Mouse (Mus musculus) heart, postnatal 4 days (tissue): ENCODE measurements around the gene Nr3c2. TPM values are rescaled to one million over a fixed set of nuclear protein-coding genes. Genes with fewer than 3 reads are reported as not detected.
A peak's percentile ranks its signal among the peaks of the same experiment; 100 is the strongest.

Source experiments
- DNase-seq: peaks from one replicate; pipeline ENCODE4 v3.0.0; 2021
- total RNA-seq, 2 experiments: library from RNA; stranded (reverse); gene quantifications; 2 replicates each; pipeline ENCODE4 v1.2.3; 2021

Nr3c2 gene
- total RNA-seq, 2 experiments from 2014 or later, result 10.3 to 13.8 TPM

DNA sequence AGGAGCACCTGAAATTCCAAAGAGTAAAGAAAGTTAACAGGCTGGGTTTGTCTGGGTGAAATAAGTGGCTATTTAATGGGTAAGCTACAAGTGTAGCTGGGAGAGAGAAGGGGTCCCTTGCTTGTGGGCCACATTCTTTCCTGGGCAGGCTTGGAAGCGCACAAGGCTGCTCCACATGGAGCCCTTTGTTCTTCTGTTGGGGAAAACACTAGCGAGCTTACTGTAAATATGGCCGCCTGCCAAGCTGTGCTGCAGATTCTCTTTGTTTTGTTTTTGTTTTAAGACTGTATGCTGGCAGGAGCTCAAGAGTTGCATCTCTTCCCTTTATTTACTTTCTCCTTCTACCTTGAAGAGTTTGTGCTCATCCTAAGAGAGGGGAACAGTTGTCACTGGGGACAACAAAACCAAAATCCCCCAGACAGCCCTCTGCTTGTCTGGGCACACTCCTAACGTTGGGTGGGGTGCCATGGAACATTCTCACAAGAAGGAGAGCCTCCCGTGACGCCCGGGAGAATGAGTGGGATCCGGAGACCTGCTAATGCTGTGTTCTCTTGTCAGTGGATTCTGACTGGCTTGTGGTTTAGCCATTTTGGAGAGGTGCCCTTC, 73.8 kb downstream of the Nr3c2 start:
- peak; percentile 55 for DNase-seq

DNA sequence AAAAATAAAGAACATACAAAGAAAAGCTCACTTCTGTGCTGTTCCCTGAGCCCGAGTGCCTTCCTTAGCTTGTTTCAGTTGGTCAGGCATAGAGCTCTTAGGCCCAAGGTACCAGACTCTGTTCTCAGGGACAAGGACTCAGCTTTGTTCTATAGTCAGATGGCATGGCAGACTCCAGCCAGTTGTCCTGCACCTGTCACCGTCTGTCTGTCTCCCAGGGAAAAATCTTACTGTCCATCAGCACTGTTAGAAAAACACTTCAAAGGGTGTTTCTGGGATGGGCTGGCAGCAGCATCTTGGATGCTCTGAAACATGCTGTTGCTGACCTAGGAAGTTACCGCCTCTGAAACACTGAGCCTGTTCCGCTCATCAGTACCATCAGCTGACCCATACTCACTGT, 78.7 kb downstream of the Nr3c2 start:
- DNase-seq, result no peak

DNA sequence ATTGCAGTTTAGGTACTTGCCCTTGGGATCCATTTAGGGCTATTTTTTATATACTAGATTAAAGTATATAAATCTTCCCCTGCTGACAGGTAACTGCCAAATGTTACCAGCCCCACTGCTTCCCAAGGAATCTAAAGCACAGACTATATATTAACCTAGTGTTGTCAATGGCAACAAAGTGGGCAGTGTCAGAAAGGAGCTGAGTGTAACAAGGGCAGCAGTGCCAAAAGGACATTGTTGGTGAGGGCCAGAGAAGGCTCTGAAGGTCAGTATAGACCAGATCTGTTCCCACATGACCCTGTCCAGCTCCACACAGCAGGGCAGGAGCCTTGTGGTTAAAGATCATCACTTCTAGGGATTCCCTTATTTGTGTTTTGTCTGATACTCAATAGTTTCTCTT, 84.8 kb downstream of the Nr3c2 start:
- no peak for DNase-seq

DNA sequence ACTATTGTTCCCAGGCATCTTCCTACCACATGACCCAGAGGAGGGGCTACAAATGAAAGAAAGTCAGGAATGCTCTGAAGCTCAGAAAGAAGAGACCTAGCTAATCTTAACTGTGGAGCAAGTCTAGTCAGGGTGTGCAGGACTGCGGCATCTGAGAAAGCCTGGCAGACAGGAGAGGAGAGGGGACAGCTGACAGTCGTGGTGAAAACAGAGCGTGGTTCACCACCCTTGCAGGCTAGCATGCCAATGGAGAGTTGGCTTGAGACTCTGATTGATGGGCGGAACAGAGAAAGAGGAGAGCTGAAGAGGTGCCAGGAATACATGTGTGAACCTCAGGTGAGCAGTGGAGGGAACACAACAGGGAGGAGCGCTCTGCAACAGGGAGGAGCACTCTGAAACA, 85.6 kb downstream of the Nr3c2 start:
- no peak for DNase-seq

DNA sequence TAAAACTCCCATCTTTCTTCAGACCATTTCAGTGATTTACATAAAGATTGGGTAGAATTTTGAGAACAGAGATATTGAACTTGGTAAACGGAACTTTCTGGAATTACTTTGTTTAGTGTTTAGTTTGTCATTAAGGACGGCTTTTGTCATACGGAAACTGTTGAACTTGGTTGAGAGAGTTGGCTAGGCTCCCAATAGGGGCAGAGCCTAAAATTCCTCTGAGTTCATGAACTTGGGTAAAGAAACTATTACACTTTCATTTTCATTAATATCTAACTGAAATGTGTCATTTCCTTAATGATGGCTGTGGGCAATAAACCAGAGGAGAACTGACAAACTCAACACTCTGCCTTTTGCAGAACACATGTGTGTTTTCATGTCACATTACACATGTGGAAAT, 88.6 kb downstream of the Nr3c2 start:
- no peak for DNase-seq

DNA sequence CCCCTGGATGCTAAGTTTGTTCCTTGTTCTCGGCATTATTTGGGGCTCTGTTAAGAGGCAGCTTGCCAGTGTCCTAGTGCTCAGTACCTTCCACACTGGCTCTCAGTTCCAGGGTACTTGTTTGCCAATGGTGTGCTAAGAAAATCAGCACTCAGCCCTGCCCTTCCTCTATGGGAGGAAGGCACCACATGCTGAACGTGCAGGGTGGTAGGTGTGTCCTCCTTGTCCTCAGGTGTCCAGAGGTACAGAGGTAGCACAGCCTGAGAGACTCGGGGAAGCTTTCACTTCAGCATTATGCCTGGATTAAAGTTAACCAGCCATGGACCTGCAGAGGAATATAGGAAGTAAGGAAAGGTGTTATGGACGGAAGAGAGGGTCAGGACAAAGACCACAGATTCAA, 99.0 kb downstream of the Nr3c2 start:
- no peak for DNase-seq

DNA sequence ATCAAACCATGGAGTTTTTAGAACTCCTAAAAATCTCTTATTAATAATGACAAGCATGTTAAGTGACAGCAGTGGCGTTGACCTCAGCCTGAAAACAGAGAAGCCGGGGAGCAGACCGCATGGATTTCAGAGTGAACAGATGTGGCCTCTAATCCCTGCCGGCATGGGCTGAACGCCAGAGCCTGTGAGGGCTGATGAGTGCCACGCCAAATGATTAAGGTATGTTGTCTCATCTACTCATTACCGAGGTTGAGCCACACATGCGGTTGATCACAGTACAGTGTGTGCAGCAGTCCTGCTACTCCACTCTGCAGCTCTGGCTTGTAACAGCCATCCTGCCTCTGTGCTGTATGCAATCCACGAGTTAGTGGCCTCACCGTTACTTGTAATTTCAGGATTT, 110.2 kb downstream of the Nr3c2 start:
- peak; percentile 47 for DNase-seq

DNA sequence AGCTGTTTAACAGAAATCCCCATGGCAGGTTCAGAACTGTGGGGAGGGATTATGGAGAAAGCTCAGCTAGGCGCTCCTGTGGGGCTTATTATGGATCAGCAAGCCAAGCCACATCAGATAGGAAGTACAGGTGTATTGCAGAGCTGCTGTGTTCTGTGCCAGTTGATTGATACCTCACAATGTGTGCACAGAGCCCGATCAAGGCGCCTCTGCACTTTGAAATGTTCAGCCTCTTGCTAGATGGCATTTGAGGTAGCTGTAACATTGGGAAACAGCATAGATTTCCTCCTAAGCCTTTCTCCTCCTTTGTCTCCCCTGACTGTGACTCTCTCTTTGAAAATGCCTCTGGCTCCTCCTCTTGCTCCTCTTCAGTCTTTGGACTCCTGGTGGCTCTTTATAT, 112.7 kb downstream of the Nr3c2 start:
- DNase-seq, result no peak

DNA sequence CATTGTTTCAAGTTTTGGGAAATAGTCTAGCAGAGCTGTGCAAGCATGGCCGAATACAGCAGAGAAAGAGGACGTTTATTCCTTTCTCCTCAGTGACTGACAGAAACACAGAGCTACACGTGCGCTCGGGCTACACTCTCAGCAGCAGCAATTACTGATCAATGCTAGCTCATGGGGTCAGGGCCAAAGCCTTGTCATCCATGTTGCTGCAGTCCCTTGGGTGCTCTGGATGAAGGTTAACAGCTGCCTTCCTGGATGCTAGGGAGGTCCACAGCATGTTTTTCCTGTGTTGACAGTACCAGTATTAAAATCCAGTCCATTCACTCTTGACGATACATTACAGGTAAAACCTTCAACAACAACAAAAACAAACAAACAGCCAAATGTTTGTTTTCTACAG, 113.4 kb downstream of the Nr3c2 start:
- peak; percentile 22 for DNase-seq

DNA sequence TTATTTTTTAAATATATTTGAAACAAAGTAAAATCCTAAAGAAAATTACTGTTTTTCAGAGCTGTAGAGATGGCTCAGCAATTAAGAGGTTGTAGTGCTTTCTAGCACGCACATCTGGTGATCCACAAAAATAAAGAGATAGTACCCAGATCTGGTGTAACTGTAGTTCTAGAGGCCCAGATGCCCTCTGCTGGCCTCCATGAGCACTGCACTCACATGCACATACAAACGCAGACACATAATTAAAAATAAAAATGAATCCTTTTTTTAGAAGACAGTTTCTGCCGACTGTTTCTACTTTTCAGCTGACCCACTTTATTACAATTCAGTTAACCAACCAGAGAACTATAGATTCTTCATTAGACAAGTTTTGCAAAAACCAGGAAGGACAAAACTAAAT, 117.5 kb downstream of the Nr3c2 start:
- peak; percentile 11 for DNase-seq

DNA sequence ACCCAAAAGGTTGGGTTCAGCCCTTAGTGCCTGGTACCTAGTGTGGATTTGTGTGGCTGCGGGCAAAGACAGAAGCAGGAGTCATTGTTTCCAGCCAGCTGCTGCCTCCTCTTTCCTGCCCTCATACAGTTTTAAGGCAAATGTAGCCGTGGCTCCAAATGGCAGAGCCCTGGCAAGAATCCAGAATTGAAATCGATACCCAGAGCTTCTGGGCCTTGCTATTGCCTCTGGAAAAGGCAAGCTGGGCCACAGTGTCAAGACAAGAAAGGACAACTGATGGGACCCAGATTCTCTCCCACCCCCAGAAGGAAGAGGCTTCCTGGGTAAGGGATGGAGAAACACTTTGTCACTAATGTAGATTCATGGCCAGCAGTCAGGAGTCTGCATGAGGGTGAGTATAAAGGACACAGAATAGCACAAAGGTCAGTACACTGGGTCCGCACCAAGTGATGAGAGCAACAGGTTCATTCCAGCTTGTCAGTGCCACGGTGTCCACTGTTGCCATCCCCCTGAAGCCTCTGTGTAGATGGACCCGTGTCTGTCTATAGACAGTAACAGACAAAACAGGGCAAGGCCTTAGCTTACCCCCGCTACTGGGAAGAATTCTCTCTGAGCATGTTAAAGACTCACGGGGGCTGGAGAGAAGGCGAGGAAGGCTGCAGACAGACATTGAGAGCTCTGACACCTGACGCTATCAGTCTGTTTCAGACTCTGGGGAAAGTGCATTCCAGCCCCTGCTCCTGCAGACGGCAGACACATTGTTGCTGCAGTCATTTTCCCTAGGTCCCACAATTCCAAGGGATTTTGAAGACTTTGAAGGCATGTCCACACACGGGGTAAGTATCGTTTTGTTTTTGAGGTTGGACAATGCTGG, 124.8 kb downstream of the Nr3c2 start:
- DNase-seq, result no peak

DNA sequence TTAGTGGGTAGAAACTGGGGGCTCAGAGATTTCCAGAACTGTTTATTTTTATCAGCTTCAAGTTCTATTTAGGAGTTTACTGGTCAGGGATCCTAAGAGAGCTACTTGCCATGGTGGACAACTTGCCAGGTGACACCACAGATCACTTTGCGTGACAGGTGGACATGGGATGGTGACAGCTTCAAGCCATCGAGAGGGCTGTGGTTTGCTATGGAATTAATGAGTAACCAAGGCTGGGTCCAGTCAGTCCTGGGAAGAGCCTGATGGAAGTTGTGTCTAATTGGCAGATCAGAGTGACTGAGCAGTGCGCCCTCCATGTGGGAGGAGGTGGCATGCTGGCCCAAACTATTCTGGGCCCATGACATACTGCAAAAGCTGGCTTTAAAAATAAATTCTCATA, 132.0 kb downstream of the Nr3c2 start:
- DNase-seq, result peak; percentile 21

DNA sequence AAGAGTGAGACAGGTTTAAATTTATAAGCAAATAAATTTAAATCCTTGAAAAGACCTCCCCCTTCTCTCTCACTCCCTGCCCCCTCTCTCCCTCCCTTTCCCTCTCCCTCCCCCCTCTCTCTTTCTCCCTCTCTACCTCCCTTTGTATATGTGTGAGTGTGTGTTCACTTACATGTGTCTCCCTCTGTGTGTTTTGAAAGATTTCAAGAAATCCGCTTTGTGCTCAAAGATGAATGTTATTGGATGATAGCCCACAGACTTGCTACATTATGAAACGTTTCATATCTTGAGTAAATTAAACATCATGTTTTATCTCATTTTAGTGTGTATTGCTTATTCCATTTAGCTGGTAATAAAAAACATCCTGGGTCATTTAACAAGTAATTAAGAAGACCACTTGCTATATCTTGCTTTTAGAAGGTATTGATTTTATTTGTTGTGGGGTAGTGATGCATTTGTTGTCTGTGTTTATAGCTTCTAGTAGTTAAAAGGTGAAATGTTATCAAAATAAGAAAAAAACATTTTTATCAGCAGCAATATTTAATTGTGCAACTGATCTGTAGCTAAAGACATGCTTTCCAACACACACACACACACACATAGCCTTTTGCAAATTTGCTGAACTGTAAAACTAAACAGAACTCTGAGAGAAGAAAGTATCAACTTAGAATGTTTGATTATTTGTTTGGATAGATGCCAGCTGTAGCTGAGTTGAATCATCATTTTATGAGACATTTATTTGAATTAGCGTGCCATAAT, 134.6 kb downstream of the Nr3c2 start:
- DNase-seq, result no peak

DNA sequence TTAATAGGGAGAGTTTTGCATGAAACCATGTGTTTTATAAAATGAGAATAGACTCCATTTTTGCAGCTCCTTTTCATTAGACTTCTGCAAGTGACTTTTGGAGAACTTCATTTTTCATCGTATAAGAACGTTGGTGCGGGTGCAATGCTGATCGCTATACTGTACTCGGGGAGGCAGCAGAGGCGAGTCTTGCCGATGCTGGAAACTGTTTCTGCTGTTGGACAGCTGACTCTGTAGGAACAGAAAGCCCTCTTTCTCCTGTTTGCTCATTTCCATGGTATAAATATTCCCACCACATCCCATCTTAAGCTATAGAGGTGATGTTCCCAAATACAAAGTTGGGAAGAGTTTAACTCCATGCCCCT, 135.2 kb downstream of the Nr3c2 start:
- no peak for DNase-seq

DNA sequence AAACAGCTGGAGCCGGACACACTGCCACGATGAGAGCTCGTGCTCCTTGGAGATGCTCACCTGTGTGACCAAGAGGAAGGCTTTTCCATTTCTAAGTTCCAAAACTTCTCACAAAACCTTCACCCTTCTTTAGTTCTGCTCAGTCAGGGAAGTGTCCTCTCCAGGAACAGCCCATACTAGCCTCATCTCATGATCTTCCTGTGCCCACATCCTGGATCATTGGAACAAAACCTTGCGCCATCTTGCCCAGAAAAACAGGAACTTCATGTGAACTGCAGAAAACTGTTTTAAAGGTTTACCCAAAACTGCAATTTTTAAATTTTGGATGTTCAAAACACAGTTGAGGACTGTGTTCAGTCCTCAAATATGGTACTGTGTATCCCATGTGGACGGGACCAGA, 142.0 kb downstream of the Nr3c2 start:
- DNase-seq, result no peak

DNA sequence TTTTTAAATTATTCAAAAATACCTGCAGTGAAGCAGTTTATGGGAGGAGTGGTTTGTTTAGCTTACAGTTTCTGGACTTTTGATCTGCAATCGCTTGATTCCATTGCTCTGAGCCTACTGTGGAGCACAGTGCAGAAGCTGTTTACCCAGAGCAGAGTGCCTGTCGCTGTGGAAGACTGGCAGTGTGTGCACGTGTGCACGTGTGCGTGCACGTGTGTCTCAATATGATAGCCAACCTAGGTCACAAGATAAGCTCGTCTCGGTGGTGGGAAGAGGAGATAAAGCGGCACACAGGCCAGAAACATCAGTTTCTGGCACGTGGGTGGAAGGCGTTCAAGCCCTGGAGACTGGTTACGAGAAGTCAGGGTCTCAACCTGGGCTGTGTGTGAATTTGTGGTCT, 145.6 kb downstream of the Nr3c2 start:
- peak; percentile 44 for DNase-seq

DNA sequence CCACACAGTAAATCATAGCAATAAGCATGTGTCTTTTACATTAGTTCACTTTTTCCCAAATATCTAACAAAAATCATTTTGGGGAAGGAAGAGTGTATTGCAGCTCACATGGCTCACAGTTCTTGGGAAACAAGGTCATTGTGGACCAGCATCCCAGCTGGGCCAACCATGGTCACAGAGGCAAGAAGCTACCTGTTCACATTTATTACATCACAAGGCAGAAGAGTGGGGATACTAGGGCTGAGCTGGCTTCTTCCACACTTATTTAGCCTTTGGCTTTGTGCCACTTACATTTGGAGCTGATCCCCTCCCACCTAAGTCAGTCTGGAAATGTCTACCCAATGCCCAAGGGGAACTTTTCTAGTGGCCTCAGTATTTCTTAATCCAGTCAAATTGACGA, 146.5 kb downstream of the Nr3c2 start:
- no peak for DNase-seq

DNA sequence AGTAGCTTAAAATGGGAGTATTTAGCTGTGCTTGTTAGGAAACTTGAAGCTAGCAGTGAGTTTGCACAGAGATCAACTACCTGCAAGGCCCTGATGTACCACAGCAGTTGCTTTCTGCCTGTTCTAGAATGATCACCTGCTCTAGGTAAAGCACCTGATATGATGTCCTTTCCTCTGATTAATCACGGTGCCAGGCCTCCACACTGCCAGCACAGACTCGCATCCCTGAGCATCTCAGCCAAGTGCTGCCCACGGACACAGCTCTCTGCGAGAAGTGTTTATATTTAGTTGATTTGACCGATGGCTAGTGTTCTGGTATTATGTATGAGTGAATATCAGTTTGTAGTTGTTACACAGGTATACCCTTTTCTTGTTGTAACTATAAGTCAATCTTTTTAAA, 147.0 kb downstream of the Nr3c2 start:
- DNase-seq, result no peak

DNA sequence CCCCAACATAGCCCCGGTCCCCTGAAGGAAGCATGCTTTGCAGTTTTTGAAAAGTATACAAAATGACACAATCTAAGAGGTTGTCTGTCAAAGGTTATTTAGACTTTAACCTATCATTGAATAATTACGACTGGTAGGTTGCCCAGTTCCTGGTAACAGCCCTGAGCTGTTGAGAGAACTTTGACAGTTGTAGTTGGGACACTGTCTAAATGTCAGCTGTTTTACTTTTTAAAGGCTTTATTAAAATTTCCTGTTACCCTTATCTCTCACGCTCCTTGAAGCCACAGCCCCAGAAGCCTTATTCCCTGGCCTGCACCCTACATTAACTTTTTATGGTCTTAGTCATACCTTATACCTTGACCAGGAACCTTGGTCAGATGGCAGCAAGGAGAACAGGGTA, 147.5 kb downstream of the Nr3c2 start:
- no peak for DNase-seq

DNA sequence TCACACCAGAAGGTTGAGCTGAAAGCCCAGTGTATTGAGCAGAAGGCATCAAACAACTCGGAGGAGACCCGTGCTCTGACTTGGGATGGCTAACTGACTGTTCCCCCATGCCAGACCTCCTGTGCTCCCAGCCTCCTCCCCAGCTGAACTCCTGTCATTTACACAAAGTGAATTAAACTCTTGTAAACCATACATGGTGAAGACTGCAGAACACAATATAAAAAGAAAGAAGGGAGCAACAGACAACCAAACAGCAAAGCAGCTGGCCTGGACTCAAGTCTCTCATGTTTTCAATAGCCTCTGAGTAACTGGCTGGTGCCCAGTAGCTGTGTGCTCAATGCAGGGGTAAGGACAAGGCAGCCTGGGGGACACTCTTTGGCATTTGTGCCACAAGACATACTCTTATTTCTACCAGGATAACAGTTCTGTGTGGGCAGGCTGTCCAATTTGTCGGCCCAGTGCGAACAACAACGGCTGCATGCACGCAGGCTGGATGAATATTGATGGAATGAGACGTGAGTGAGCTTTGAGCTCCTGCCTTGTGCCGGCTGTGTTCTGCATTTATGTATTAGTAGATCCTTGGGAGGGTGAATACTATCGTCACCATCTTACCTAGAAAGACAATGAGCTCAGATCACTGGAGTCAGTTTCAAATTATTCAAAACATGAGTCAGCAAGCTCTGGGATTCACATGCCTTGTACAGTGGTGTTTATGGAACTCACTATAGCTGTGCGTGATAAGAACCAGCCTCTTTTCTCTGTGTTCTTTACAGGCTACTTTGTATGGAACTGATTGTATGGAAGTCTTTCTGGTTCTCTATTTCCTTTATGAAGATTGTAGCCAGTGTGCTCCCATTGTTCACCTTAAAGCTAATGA, 152.4 kb downstream of the Nr3c2 start:
- DNase-seq, result no peak

DNA sequence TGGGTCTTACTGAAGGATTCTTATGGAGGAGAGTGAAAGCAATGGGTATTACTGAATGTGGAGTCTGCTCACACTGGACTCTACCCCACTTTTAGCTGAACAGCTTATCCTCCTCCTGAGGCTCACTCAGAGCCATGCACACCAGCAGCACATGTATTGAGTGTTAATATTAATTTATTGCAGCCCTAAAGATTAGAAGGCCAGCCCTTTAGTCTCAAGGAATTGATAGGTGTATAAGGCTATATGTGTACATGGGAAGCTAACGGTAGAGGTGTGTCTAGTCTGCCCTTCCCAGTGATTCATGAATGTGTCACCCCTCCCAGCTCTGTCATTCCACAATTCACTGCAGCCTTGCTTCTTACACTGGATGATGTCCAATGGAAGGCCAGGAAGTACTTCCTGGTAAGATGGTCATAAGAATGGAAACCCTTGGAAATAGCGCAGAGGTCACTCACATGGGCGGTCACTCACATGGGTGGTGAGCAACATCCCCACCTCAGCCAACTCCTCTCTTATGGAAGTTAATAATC, 156.3 kb downstream of the Nr3c2 start:
- DNase-seq, result no peak

DNA sequence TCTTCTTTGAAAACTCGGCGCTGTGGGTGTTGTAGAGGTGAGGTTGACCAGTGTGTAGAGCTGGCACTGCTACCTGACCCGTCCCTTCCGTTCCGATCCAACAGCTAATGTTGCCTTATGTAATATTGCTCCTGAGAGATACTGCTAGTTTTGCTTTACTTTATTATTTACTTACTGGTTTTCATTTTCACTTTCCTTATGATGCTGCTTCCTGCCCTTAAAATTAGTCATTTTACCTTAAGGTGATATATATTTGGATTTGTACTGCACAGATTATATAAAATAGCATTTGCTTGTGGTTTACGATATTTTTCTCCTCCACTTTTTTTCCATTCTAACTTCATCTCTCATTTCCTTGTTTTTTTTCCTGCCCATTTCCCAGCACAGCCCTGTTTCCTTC, 157.6 kb downstream of the Nr3c2 start:
- no peak for DNase-seq
